Mouse (Mus musculus) brain, embryonic 14.5 days (tissue): ENCODE measurements at regions not wholly inside any gene's neighbourhood (a gene's known extent, or its start where the extent isn't known, plus 50 kb on each side); places are given as distances from the start of the nearest gene placed in this dataset.

Experiments
- CTCF ChIP-seq: fragments of 200-500 bp; IDR thresholded peaks from 2 replicates; pipeline ENCODE4 v1.5.1; 2012; ENCODE audit warnings: inconsistent platforms, mild to moderate bottlenecking, moderate library complexity, borderline replicate concordance; ENCODE audit not compliant: insufficient read depth, insufficient read length; ENCODE audit errors: extremely low read depth
- POLR2A ChIP-seq: fragments of 200-500 bp; IDR thresholded peaks from 2 replicates; pipeline ENCODE4 v1.6.1; 2012; ENCODE audit warnings: mild to moderate bottlenecking, inconsistent platforms, borderline replicate concordance; ENCODE audit not compliant: poor library complexity, insufficient read depth, insufficient read length, severe bottlenecking; ENCODE audit errors: extremely low read depth

GRCm38 (mm10) chr11:31734091-31734490 lies 62.4 kb upstream of the Bod1 start:
- TF ChIP-seq POLR2A (no peak), CTCF (no peak)
